9 mouse cellular contexts compared by ENCODE assay signal in genomic region chr6:121063771-121064170, GRCm38 (mm10).
A peak's percentile ranks its signal among the peaks of the same experiment; 100 is the strongest.
DNase-seq lines count a peak whose midpoint lies in the region; ATAC-seq and TF ChIP-seq lines count a peak whose summit lies in the region.
"Had no signal": no experiment of that assay in that cellular context is flagged by ENCODE, and none has a peak within 500 bp of the region (broad histone marks: within the 10 kb centered on the region; RNA-seq: fewer than 3 reads in every experiment).

No protein-coding gene starts in this region.

- TF ChIP-seq CTCF in bone marrow, adult 2 months (IDR thresholded peaks at IDR 0.05; ENCODE audit: control insufficient read depth, insufficient read depth, low read length) = no peak
- no peak for TF ChIP-seq CTCF in gastrocnemius, adult 2 months (IDR thresholded peaks at IDR 0.05)

- no peaks in the 10 kb centered on the region for H3K36me3 ChIP-seq in heart, embryonic 10.5 days
- no peaks in the 10 kb centered on the region for H3K36me3 ChIP-seq in intestine, embryonic 15.5 days
- peaks cover 9% of the 10 kb centered on the region; the same call in 1 of the 2 replicates for H3K36me3 ChIP-seq in liver, embryonic 15.5 days (replicated peaks)

- peak overlapping the region; percentile 48 for H3K4me2 ChIP-seq in intestine, embryonic 15.5 days (replicated peaks)
- no peak overlapping the region for H3K4me2 ChIP-seq in liver, embryonic 15.5 days

- no peak for TF ChIP-seq POLR2A in bone marrow, adult 2 months (IDR thresholded peaks at IDR 0.05; ENCODE audit: borderline replicate concordance, control insufficient read depth, low read depth, low read length)

- ATAC-seq in intestine, embryonic 15.5 days = peak; percentile 83
- ATAC-seq in liver, embryonic 15.5 days (ENCODE audit: insufficient read depth) = peak; percentile 26; the same call in 1 of the 2 replicates
- ATAC-seq in cerebellum, adult (ENCODE audit: insufficient number of reproducible peaks, low FRiP score, low TSS enrichment) = no peak

- H3K27ac ChIP-seq in heart, embryonic 10.5 days = peak overlapping the region; percentile 72
- H3K27ac ChIP-seq in bone marrow, adult 2 months (ENCODE audit: control insufficient read depth, insufficient read depth, low read depth, low read length, poor library complexity) = peak overlapping the region; percentile 40
- H3K27ac ChIP-seq in intestine, embryonic 15.5 days = peak overlapping the region; percentile 82
- peak overlapping the region; percentile 29 for H3K27ac ChIP-seq in liver, embryonic 15.5 days (replicated peaks)
- no peak overlapping the region for H3K27ac ChIP-seq in gastrocnemius, adult 2 months

- intact Hi-C loops in heart, postnatal 14 days (cut with DNase I) = no loop called here
- intact Hi-C loops in gastrocnemius, adult 2 months (cut with DNase I) = no loop called here

- DNase-seq in heart, embryonic 10.5 days (ENCODE audit: low spot score) = no peak
- no peak for DNase-seq in heart, postnatal 14 days
- DNase-seq in gastrocnemius, adult 2 months = no peak
- DNase-seq in ovary, postnatal 14 days (ENCODE audit: low spot score) = no peak

- peak overlapping the region; percentile 34; the same call in 1 of the 2 replicates for H3K9ac ChIP-seq in intestine, embryonic 15.5 days
- H3K9ac ChIP-seq in liver, embryonic 15.5 days = no peak overlapping the region

- no peak overlapping the region for H3K4me3 ChIP-seq in heart, embryonic 10.5 days
- H3K4me3 ChIP-seq in bone marrow, adult 2 months (replicated peaks; ENCODE audit: control insufficient read depth, low read depth, low read length) = no peak overlapping the region
- no peak overlapping the region for H3K4me3 ChIP-seq in intestine, embryonic 15.5 days (replicated peaks)
- no peak overlapping the region for H3K4me3 ChIP-seq in liver, embryonic 15.5 days (replicated peaks)
- no peak overlapping the region for H3K4me3 ChIP-seq in gastrocnemius, adult 2 months
- H3K4me3 ChIP-seq: erythroblast, embryonic 14.5 days had no signal

- H3K27me3 ChIP-seq in heart, embryonic 10.5 days (ENCODE audit: insufficient read depth, poor library complexity, severe bottlenecking) = no peaks in the 10 kb centered on the region
- H3K27me3 ChIP-seq in intestine, embryonic 15.5 days (replicated peaks) = no peaks in the 10 kb centered on the region
- no peaks in the 10 kb centered on the region for H3K27me3 ChIP-seq in liver, embryonic 15.5 days

- H3K9me3 ChIP-seq in heart, embryonic 10.5 days = no peaks in the 10 kb centered on the region
- H3K9me3 ChIP-seq in intestine, embryonic 15.5 days = no peaks in the 10 kb centered on the region
- no peaks in the 10 kb centered on the region for H3K9me3 ChIP-seq in liver, embryonic 15.5 days (replicated peaks)

- WGBS in heart, embryonic 10.5 days = 76% methylated on average over 8 of the region's 8 CpGs
- 80% methylated on average over 8 of the region's 8 CpGs for WGBS in bone marrow, adult 2 months
- 55% methylated on average over 8 of the region's 8 CpGs for WGBS in intestine, embryonic 15.5 days
- 70% methylated on average over 8 of the region's 8 CpGs for WGBS in liver, embryonic 15.5 days (ENCODE audit: insufficient replicate concordance)

- peaks cover 78% of the 10 kb centered on the region for H3K4me1 ChIP-seq in heart, embryonic 10.5 days
- H3K4me1 ChIP-seq in bone marrow, adult 2 months (ENCODE audit: control insufficient read depth, insufficient read depth, low read length) = peaks cover 1% of the 10 kb centered on the region
- H3K4me1 ChIP-seq in intestine, embryonic 15.5 days (replicated peaks) = peaks cover 27% of the 10 kb centered on the region
- H3K4me1 ChIP-seq in liver, embryonic 15.5 days (replicated peaks) = peaks cover 66% of the 10 kb centered on the region
